Mouse (Mus musculus) urinary bladder, postnatal 14 days (tissue): ENCODE data around the gene Gclc.

ENCODE experiments used
- DNase-seq: peaks from one replicate; pipeline ENCODE4 v3.0.0; 2021; ENCODE audit warnings: low spot score

Gene Gclc

DNA sequence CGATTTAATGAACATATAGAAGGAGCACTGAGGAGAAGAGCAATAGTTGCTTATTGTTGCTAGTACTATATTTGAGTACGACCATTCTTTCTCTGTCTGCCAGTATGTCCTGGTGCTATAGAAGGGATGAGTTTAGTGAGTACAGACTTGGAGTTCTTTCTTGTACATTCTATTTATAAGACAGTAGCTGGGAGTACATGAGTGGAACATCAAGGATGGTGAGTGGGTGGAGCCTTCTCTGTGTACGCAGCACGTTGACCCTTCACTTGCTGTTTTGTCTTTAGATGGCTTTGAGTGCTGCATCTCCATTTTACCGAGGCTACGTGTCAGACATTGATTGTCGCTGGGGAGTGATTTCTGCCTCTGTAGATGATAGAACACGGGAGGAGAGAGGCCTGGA, 31.1 kb downstream of the Gclc start:
- no peak for DNase-seq

DNA sequence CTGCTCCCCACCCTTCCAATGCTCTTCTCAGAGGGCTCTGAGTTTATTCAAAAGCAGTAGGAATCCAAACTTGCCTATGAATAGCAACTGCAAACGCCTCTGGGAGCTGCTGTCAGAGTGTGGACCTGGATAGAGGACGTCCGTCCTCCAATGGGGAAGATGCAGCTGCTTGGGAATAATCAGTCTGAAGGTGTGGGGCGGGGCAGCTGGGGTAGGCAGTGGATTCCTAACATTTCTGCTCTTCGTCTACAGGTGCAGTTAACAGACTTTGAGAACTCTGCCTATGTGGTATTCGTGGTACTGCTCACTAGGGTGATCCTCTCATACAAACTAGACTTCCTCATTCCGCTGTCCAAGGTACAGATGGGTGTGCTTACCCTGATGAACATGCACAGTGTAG, 33.6 kb downstream of the Gclc start:
- DNase-seq: no peak

DNA sequence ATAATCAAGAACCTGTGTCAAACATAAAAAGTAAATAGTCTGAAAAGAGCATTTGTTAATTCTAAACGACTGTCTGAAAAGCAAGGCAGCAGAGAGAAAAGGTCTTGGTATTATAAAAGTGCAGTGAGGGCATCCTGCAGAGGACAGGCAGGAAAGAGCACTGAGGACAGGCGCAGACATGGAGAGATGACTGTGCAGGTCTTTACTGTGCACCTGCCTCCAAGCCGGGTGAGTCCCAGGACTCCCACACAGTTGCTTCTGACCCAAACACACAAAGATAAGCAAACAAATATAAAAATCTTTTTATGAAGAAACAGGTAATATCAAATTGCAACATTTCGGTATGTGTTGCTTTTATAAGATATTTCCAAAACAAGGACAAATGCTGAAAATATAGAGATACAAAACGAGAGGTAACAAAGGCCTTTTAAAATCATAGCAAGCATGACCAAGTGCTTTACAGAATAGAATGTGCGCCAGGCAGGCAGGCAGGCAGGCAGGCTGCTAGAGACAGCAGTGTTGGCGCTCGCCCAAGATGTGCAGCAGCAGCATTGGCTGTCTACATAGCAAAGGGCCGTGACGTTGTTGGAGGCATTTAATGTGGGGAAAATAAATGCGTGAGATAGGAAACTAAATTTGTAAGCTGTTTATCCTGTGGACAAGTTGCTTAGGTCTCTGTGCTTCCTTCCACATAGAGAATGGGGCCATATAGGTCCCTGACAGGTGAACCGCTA, 35.4 kb downstream of the Gclc start:
- no peak for DNase-seq

DNA sequence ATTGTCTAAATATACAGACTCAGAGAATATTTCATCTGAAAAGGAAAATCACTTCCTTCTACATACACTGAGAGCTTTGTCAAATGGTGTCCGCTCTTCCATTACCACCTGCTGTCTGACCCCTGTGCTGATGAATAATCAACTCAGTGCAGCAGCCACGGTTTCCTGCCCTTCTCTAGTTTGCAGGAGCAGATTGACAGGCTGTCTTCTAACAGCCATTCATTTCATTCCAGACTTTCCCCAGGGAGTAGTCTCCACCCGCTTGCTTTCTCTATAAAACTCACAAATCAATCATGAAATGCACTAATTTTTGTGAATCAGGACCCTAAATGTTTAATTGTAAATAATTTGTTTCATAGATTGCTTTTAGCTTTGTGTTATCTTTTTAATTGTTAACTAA, 39.5 kb downstream of the Gclc start:
- DNase-seq: no peak

DNA sequence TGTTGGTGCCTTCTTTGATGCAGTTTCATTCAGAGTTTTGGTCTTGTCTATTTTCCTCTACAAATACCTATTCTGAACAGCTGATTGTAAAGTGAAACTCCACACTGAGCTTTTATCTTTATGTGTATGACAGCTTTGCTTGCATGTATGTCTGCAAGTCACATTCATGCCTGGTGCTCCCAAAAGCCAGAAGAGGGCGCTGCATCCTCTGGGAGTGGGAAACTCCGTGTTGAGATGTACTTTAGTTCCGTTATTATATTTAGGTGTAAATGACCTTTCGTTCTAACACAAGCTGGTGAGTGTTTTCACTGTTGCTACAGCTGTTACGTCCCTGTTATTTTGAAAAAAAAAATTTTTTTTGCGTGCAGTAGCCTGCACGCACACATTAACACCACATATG, 48.1 kb downstream of the Gclc start:
- DNase-seq: no peak

DNA sequence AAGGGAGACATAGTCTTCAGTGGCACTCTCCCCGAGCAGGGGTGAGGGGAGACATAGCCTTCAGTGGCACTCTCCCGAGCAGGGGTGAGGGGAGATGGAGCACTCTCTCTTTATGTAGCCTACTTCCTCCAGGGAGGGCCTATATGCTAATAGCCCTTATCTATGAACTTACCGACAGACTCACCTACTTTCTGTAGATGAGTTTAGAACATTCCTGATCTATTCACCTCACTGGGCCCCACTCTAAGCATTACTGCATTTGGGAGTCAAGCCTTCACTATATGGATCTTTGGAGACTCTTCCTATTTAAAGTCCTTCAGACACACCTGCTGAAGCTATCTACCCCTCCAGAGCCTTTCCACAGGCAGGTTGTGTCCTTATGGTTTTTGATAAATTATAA, 52.1 kb downstream of the Gclc start:
- no peak for DNase-seq

DNA sequence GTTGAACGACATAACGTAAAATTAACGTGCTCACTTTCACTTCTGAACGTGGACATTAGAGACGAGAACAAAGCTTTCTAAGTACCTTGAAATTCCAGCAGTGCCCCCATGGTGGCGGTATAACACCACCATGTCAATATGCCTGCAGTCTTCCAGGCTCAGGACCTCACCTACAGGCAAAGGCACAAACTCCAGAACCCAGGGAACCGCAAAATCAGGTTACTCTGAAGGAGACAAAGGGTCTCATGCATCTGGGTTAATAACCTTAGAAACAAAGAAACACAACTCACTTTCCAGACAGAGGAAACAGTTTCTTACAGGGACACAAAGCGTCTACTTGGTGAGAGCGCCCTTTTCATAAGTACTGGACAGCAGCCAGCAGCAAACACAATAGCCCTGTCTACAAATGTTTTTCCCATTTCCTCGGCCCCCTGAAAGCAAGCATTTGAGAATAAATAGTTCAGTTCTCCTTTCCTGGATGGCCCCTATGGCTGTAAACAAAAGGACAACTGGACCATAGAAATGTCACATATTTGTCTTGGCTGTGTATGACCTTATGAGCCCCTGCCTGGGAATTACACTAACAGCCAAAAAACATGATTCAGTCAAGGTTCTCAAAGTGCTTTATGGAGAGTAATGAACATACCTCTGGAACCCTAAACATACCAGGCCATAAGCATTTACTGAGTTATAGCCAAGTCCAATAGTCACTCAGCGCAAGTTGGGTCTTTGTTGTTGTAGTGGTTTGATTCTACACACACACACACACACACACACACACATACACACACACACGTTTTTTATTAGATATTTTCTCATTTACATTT, 52.7 kb downstream of the Gclc start:
- peak; percentile 88 for DNase-seq

DNA sequence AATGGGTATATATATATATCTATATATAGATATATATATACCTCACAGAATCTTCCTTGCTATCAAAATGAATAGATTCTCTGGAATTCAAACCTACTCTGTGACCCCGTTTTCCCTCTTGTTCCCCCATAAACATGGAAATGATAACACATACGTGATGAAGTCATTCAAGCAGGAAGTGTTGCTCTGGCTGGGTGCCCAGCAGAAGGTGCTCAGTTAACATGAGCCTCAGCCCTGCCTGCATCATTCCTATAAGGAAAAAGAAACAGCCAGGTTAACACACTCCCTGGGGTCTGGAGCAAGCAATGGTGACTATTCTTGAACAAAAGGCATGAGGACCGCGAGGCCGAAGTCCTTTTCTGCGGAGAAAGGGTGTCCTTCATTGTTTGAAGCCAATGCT, 54.1 kb downstream of the Gclc start:
- no peak for DNase-seq

DNA sequence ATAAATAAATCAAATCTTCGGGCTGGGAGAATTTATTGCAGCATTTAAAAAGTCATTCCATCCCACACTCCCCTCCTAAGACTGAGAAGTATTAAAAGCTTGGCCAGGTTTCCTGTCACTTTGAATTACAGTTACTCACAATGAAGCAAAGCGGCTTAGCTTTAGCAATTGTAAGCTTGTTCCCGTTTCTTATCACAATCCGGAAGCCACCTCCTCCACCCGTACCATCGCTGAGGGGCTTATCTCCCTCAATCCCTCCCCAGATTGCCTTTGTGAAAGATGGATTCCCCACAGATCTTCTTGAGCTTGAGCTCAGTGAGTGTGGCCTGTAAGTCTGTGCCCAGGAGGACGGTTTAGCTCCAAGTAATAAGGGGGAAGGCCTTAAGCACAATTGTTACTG, 64.5 kb downstream of the Gclc start:
- no peak for DNase-seq

DNA sequence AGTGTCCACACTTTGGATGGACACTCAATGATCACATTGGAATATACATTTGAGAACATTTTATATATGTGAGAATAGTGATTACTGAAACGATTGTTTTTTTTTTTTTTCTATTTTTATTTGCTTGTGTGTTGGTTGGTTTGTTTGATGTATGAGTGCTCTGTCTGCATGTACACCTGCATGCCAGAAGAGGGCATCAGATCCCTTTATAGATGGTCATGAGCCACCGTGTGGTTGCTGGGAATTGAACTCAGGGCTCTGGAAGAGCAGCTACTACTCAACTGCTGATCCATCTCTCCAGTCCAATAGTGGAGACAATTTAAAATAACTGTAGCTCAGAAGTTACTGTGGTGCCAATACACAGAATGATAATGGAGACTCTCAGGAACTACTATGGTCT, 65.0 kb downstream of the Gclc start:
- DNase-seq: no peak

DNA sequence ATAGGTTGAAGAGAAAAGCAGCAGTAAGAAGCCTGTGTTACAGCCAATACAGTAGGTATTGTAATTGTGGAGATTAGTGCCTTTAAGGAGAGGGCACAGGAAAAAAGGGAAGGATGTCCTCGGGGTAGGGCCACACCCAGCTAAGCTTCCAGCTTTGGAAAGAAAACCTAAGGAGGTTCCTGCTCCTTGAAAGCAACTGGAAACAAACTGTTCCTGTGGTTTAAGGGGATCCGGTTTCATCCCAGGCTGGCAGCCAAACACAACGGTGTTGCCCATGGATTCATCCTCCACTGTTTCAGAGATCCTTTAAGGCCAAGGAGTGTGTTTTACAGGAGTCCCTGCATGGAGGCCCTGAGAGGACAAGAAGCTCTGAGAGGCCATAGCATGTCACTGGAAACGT, 66.5 kb downstream of the Gclc start:
- no peak for DNase-seq

DNA sequence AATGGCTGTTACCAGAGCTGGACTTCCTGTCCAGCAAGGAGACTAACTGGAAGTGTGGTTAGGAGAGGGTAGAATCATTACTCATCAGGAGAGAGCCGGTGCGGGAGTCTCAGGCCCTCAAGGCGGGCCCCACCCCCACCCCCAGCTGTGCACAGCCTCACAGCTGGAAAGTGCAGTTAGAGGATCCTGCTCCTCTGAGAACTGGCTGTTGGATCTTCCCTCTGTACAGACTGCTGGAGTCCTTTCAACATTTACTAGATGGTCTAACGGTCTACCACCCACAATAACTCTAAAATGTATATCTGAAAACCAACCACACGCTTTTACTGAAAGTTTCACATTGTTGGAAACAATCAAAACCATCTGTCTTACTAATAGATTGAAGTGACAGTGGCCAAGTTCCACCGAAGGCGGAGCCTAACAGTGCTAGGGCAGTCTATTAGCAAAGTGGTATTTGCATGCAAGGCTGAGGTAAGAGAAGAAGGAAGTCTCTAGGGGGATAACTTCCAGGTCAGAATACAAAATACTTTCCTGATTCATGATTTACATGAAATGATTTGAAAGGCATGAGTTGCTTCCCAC, 71.1 kb downstream of the Gclc start:
- no peak for DNase-seq

DNA sequence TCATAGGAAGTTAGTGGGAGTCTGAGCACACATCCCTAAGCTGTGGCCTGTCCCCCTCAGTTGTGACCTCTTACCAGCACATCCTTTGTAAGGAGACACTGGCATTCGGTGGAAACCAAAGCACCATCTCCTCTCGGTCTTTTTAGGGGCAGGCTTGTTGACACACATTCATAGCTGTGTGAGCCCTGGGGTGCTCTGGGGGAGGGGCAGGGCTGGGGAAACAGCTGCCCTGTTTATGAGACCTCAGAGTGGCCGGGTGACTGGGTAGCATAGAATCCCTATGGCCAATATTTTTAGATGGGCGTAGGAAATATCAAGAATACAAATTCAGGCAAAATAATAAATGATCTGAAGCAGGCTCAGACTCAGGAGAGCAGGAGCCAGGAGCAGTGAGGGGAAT, 71.9 kb downstream of the Gclc start:
- DNase-seq: no peak

DNA sequence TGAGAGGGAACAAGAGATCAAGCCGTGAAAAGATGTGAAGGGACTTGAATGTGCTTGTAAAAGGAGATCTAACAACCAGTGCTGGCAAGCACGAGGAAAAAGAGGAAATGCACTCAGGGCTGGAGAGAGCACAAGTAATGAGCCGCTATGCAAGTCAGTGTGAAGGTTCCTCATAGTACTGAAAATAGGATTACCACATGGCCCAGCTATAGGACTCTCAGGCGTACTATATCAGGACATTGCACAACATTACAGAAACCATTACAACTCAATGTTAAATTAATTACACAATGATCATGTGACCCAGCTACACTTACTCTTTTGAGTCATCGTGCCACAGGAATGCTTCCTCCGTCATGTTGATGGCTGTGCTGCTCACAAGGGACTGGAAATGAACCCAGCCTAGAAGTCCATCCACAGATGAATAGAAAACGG, 74.2 kb downstream of the Gclc start:
- DNase-seq: no peak

DNA sequence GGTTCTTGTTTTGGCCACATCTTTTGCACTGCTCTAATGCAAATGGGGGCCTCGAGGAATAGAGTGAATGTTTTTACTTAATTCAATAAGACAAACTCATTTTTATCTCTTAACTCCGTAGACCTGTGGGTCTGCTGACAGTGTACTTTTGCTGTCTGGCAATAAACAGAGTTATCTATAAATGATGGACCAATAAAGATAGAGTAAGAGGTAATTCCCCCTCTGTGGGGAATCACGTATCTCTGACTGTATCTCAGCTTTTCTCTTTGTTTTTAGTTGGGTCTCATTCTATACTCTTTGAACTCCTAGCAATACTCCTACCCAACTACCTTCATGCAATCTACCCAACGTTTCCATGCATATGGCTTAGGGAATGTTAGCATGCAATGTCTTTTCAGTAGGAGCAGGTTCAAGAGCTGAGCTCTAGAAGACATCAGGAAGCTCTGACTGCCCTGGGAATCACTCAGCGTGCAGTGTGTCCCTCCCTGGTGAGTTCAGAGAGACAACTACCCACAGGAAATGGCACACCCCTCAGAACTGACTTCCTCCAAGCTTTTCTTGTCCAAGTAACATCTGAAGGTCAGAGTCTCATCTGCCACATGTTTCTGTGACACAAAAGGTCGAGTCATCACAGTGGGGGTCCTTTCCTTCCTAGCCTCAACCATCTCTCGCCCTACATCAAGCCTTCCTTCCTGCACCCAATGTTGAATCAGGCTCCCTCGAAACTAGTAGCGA, 80.1 kb downstream of the Gclc start:
- no peak for DNase-seq

DNA sequence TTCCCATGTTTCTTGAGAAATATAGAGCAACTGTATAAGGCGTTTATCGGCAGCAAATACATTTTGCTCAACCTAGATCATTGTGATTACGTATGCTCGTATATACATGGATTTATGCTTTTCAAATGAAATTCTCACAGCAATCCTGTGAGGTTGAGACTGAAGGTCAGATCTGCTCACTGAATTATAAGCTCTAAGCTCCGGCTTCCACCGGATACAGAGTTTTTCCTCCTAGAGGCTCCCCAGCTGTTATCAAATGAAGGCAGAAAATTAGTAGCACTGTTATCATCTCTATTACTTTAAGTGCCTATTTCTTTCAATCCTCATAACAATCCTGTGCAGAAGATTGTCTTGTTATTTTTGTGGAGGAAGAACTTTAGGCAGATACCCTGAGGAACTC, 80.8 kb downstream of the Gclc start:
- DNase-seq: no peak

DNA sequence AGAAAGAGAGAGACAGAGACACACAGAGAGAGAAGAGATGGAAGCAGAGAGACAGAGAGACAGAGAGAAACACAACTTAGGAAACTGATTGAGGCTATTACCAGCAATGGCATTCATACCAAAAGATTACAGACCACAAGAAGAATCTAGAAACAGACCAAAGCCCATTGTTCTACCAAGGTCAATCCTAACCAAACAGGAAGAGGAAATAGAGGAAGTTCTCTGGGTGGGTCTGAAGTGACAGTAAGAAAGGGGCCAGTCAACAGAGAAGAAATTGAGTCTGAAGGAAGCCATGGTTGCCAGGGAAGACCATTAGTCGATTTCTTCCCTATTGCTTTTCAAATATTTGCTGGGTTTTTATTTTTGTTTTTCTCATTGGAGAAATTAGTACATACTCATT, 81.4 kb downstream of the Gclc start:
- DNase-seq: no peak

DNA sequence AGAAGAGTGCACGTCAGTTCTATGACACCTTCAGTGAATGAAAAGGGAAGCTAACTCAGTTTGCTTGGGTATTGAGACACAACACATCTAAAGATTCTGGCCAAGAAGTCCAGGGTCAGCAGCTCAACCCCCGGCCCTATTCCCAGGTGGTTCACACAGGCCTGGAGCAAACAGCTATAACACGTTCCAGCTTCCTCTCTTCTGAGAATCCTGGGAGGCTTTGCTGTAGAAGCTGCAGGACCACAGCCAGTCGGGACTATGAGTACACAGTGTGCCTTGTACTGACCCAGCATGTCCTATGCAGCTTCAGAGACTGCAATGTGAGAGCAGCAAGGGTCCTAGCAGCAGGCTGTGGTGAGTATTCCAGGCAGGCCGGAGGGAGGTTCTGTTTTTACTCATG, 84.3 kb downstream of the Gclc start:
- DNase-seq: no peak
